Mouse (Mus musculus) MEL (cell line): ENCODE measurements around the gene Naa35.

Experiments used
- CHD2 ChIP-seq: IDR thresholded peaks from 2 replicates; pipeline ENCODE4 v1.6.1; 2011; ENCODE audit warnings: low read length, improper control_type of control experiment
- JUND ChIP-seq: IDR thresholded peaks from 2 replicates; pipeline ENCODE4 v1.6.1; 2011; ENCODE audit warnings: low read depth, mild to moderate bottlenecking, improper control_type of control experiment, low read length
- KAT2A ChIP-seq: conservative IDR thresholded peaks from 2 replicates; pipeline ENCODE4 v1.6.1; 2012; ENCODE audit warnings: low read depth, low read length, improper control_type of control experiment, inconsistent platforms

- TF ChIP-seq CHD2 (no peak), KAT2A (no peak), JUND (no peak)
Measured at GRCm38 (mm10) chr13:59674761-59675150, 89.7 kb downstream of the Naa35 start.
